In genomic region chr5:97075476-97076151, GRCm38 (mm10) we compare ENCODE assay signal across 23 mouse cellular contexts.
"Had no signal": no experiment of that assay in that cellular context is flagged by ENCODE, and none has a peak within 500 bp of the region (broad histone marks: within the 10 kb centered on the region; RNA-seq: fewer than 3 reads in every experiment).

No protein-coding gene starts in this region.

- H3K4me3 ChIP-seq: forebrain, embryonic 15.5 days; heart, embryonic 10.5 days; heart, embryonic 12.5 days; hindbrain, embryonic 13.5 days; hindbrain, embryonic 15.5 days; limb, embryonic 13.5 days; limb, embryonic 15.5 days; liver, embryonic 13.5 days; liver, embryonic 15.5 days had no signal

- H3K4me2 ChIP-seq: forebrain, embryonic 15.5 days; heart, embryonic 12.5 days; hindbrain, embryonic 13.5 days; hindbrain, embryonic 15.5 days; limb, embryonic 13.5 days; limb, embryonic 15.5 days; liver, embryonic 13.5 days; liver, embryonic 15.5 days had no signal

- DNase-seq: forebrain, postnatal 0 days; gastrocnemius, postnatal 14 days; gastrocnemius, postnatal 36 days; heart, adult 18-20 months; heart, postnatal 10 days; heart, postnatal 36 days; kidney, adult 11 months; kidney, adult 9 months; kidney, postnatal 14 days; layer of hippocampus, adult 9-11 months; layer of hippocampus, postnatal 36 days; left cerebral cortex, postnatal 4 days; liver, embryonic 13.5 days had no signal

- H3K27me3 ChIP-seq: forebrain, embryonic 15.5 days; heart, embryonic 12.5 days; hindbrain, embryonic 13.5 days; hindbrain, embryonic 15.5 days; limb, embryonic 13.5 days; limb, embryonic 15.5 days; liver, embryonic 13.5 days; liver, embryonic 15.5 days had no signal

- H3K36me3 ChIP-seq: forebrain, embryonic 15.5 days had no signal

- H3K27ac ChIP-seq: forebrain, embryonic 15.5 days; heart, embryonic 10.5 days; hindbrain, embryonic 13.5 days; hindbrain, embryonic 15.5 days; hindbrain, postnatal 0 days; limb, embryonic 13.5 days; limb, embryonic 15.5 days; liver, embryonic 13.5 days; liver, embryonic 15.5 days had no signal

- H3K4me1 ChIP-seq: limb, embryonic 15.5 days; liver, embryonic 13.5 days; liver, embryonic 15.5 days had no signal

- ATAC-seq: forebrain, embryonic 15.5 days; forebrain, postnatal 0 days; hindbrain, postnatal 0 days; intestine, embryonic 16.5 days had no signal

- H3K9ac ChIP-seq: forebrain, embryonic 15.5 days; forebrain, postnatal 0 days; heart, embryonic 12.5 days; hindbrain, embryonic 13.5 days; hindbrain, embryonic 15.5 days; limb, embryonic 13.5 days; limb, embryonic 15.5 days; liver, embryonic 13.5 days; liver, embryonic 15.5 days had no signal

- H3K9me3 ChIP-seq: forebrain, embryonic 15.5 days; heart, embryonic 10.5 days; heart, embryonic 12.5 days; hindbrain, embryonic 13.5 days; hindbrain, embryonic 15.5 days; limb, embryonic 13.5 days; limb, embryonic 15.5 days; liver, embryonic 13.5 days; liver, embryonic 15.5 days had no signal
